Mouse (Mus musculus) thymus, adult 2 months (tissue): ENCODE measurements around the gene Stk10.

ENCODE experiments used
- CTCF ChIP-seq: fragments of 200-500 bp; IDR thresholded peaks from 2 replicates; pipeline ENCODE4 v1.5.1; 2012; ENCODE audit warnings: mild to moderate bottlenecking, control low read depth, low read length, moderate library complexity, borderline replicate concordance; ENCODE audit not compliant: control insufficient read depth, poor library complexity, insufficient read depth; ENCODE audit errors: extremely low read depth
- POLR2A ChIP-seq: fragments of 200-500 bp; IDR thresholded peaks from 2 replicates; pipeline ENCODE4 v1.6.1; 2012; ENCODE audit warnings: mild to moderate bottlenecking, low read length, control low read depth, moderate library complexity; ENCODE audit not compliant: control insufficient read depth, poor library complexity, insufficient read depth; ENCODE audit errors: extremely low read depth

- TF ChIP-seq CTCF (no peak), POLR2A (no peak)
Measured at GRCm38 (mm10) chr11:32622479-32623190, 89.5 kb downstream of the Stk10 start.
